Mouse (Mus musculus): ENCODE data around the gene Gm21738. TPM values are rescaled to one million over a fixed set of nuclear protein-coding genes. Genes with fewer than 3 reads are reported as not detected.
"Not testable (repeated sequence)": the region's sequence is repeated elsewhere in the genome, so short reads cannot be mapped to it uniquely, and the experiment has no call there.

Gm21738 gene
- 0.31 TPM in 1 of 2 replicates, not detected in the other for polyA plus RNA-seq (2016; fragmentation: Nextera tagmentation; extraction: Ambion mirVana)

DNA sequence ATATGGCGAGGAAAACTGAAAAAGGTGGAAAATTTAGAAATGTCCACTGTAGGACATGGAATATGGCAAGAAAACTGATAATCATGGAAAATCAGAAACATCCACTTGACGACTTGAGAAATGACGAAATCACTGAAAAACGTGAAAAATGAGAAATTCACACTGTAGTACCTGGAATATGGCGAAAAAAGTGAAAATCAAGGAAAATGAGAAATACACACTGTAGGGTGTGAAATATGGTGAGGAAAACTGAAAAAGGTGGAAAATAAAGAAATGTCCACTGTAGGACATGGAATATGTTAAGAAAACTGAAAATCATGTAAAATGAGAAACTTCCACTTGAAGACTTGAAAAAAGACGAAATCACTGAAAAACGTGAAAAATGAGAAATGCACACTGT is at the start of gene Gm21738:
Gene Gm21738 (minus strand): TSS at position 101 of the 400 bp plus-strand sequence.
- not testable (repeated sequence) for H3K4me3 ChIP-seq; DNase-seq (ENCODE audit: low spot score); H3K9me3 ChIP-seq (replicated peaks); H3K27me3 ChIP-seq (ENCODE audit: low read depth, poor library complexity, severe bottlenecking); H3K27ac ChIP-seq (replicated peaks); H3K4me1 ChIP-seq; H3K36me3 ChIP-seq
- WGBS = 75% methylated on average over 7 of the region's 7 CpGs

DNA sequence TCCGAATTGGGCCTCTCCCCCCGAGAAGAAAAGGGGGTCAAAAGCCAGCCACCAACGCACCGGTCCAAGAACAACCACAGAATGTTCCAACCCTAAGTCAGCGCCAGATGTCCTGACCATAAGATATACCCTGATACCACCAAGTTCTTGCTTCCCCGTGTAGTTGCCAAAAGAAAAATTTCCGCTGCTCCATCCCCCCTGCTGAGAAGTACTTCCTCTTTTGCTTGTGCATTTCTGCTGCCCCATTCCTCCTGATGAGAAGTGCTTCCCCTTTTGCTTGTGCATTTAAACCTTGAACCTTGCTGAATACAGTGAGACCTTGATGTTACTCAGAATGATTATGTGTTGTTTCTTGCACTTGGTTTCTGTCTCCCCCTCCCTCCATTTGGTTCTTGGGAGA is 35.0 kb downstream of the Gm21738 start:
- 81% methylated on average over 7 of the region's 7 CpGs for WGBS
- not testable (repeated sequence) for H3K36me3 ChIP-seq; H3K27me3 ChIP-seq (ENCODE audit: low read depth, poor library complexity, severe bottlenecking); DNase-seq (ENCODE audit: low spot score); H3K4me3 ChIP-seq; H3K27ac ChIP-seq (replicated peaks); H3K4me1 ChIP-seq
- H3K9me3 ChIP-seq (replicated peaks) = peaks cover 73% of the 10 kb centered on the region

Other genes starting within 250 kb of the Gm21738 start
- 0.07 and 0.17 TPM in 2 replicates for gene Gm2244, start 131.0 kb upstream of the Gm21738 start, polyA plus RNA-seq (2016; fragmentation: Nextera tagmentation; extraction: Ambion mirVana)
- 2.9 and 3.0 TPM in 2 replicates for gene Gm2237, start 166.2 kb upstream of the Gm21738 start, polyA plus RNA-seq (2016; fragmentation: Nextera tagmentation; extraction: Ambion mirVana)
- gene Gm5458, start 183.7 kb upstream of the Gm21738 start, polyA plus RNA-seq (2016; fragmentation: Nextera tagmentation; extraction: Ambion mirVana) = not detected in 2 replicates

Measured in midbrain, embryonic 10.5 days (tissue).